Mouse (Mus musculus): ENCODE results near the gene Lrriq3. TPM values are rescaled to one million over a fixed set of nuclear protein-coding genes. Genes with fewer than 3 reads are reported as not detected.

Lrriq3 gene
- polyA plus RNA-seq, 1 experiment = 0.28 TPM

DNA sequence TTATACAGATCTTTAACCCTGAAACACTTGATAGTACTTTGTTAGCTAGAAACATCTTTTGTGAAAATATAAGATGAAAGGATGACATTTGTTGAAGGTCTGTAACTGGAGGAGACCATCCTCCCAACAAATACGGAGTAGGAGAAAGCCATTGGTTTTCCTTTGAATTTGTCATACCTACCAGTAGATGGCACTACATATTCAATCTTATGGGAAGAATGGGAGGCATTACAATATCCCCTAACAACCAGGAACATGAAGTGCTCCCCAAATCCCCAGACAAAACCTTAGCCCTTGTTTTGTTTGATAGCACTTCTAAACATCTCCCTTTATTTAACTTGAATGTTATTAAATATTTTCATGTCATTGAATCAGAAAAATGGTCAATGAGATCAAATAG is 141.7 kb downstream of the Lrriq3 start:
- H3ac ChIP-seq (ENCODE audit: control insufficient read depth, insufficient read length) = no peak overlapping the region
- TF ChIP-seq USF1 (IDR thresholded peaks at IDR 0.05; ENCODE audit: low read depth) (no peak), REST (IDR thresholded peaks at IDR 0.05; ENCODE audit: insufficient read depth, insufficient read length) (no peak), MYOD1 (IDR thresholded peaks at IDR 0.05; ENCODE audit: control insufficient read depth in 1 of 3, insufficient read length in 2 of 3, low read depth in 2 of 3) (no peak), E2F4 (IDR thresholded peaks at IDR 0.05; ENCODE audit: insufficient read depth) (no peak), MYOG (IDR thresholded peaks at IDR 0.05; ENCODE audit: control insufficient read depth in 1 of 3, insufficient read depth in 1 of 3, insufficient read length in 2 of 3, low read depth in 2 of 3) (no peak)

DNA sequence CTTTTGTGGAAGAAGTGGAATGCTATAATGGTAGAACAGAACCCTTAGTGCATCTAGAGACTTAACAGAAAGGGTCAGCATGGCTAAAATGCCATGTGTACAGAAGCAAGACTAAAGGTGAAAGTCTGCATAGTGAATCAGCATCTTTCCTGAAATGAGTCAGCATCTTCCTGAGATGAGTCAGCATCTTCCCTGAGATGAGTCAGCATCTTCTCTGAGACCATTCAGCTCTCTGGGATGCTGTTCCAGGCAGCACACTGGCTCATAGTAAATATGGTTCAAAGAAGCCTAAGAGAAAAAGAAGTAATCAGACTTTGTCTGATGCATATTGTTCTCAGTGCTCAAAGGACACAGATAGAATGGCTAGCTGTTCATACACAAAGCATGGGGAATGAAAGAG is 142.3 kb downstream of the Lrriq3 start:
- no peaks in the 10 kb centered on the region for H3K79me2 ChIP-seq (ENCODE audit: control insufficient read depth, insufficient read depth)
- no peak overlapping the region for H3ac ChIP-seq (ENCODE audit: control insufficient read depth, insufficient read length)
- H3K4me2 ChIP-seq (ENCODE audit: low read depth) = no peak overlapping the region
- H3K27me3 ChIP-seq (ENCODE audit: control insufficient read depth, insufficient read depth, insufficient read length) = no peaks in the 10 kb centered on the region
- no peaks in the 10 kb centered on the region for H3K36me3 ChIP-seq (ENCODE audit: control insufficient read depth, insufficient read depth)
- no peak for TF ChIP-seq E2F4 (IDR thresholded peaks at IDR 0.05; ENCODE audit: insufficient read depth)
- no peak for TF ChIP-seq SRF (IDR thresholded peaks at IDR 0.05; ENCODE audit: control insufficient read depth, insufficient read length, low read depth)
- TF ChIP-seq POLR2AphosphoS2 (IDR thresholded peaks at IDR 0.05; ENCODE audit: insufficient read length, low read depth) = no peak
- no peak for TF ChIP-seq TCF3 (IDR thresholded peaks at IDR 0.05; ENCODE audit: insufficient read length, low read depth)
- H3K4me3 ChIP-seq = no peak overlapping the region

More for the DNA sequence above, 141.7 kb downstream of the Lrriq3 start:
- H3K4me2 ChIP-seq (ENCODE audit: low read depth) = no peak overlapping the region
- no peaks in the 10 kb centered on the region for H3K27me3 ChIP-seq (ENCODE audit: control insufficient read depth, insufficient read depth, insufficient read length)
- H3K4me3 ChIP-seq = no peak overlapping the region
- H3K79me2 ChIP-seq (ENCODE audit: control insufficient read depth, insufficient read depth) = no peaks in the 10 kb centered on the region
- H3K36me3 ChIP-seq (ENCODE audit: control insufficient read depth, insufficient read depth) = no peaks in the 10 kb centered on the region

Other genes with a start within 250 kb of the Lrriq3 start
- gene Tnni3k, start 38.0 kb upstream of the Lrriq3 start, polyA plus RNA-seq (2012; fragmentation: generic; extraction: Trizol) = 0.47 TPM
- 4.7 TPM for gene Fpgt, start within 50 bp of the Lrriq3 start, polyA plus RNA-seq (2012; fragmentation: generic; extraction: Trizol)

Measured in myocyte (in vitro differentiated cells).